Mouse (Mus musculus) heart, adult 2 months (tissue): ENCODE results near the gene Cacna1c.

Source experiments
- CTCF ChIP-seq: fragments of 200-600 bp; IDR thresholded peaks from 2 replicates; pipeline ENCODE4 v1.8.1; 2022; ENCODE audit warnings: antibody characterized with exemption, mild to moderate bottlenecking, moderate library complexity
- POLR2A ChIP-seq: fragments of 200-500 bp; IDR thresholded peaks from 2 replicates; pipeline ENCODE4 v1.6.1; 2011; ENCODE audit warnings: mild to moderate bottlenecking, low read depth, low read length, control low read depth; ENCODE audit not compliant: insufficient read depth

- TF ChIP-seq CTCF (no peak), POLR2A (no peak)
Observed at GRCm38 (mm10) chr6:118897101-118897500, 299.1 kb downstream of the Cacna1c start.
